Mouse (Mus musculus) spleen, postnatal 10 days (tissue): ENCODE measurements around the gene Nectin4.

ENCODE experiments used
- DNase-seq, 2 experiments: peaks; one replicate each; pipeline ENCODE4 v3.0.0; 2021 to 2022; ENCODE audit warnings: low spot score in 2 of 2

Nectin4 gene

GRCm38 (mm10) chr1:171360253-171360652 lies 9.6 kb upstream of the Nectin4 start:
- peak in 1 of 2 experiments; percentile 49 for DNase-seq

- DNase-seq: peak; percentile 84 to 97
Measured at GRCm38 (mm10) chr1:171360656-171361055, 9.2 kb upstream of the Nectin4 start, which contains the start of gene Klhdc9. Gene Klhdc9, minus strand, starts transcription at chr1:171360798.

- DNase-seq: peak; percentile 59 to 85
Measured at GRCm38 (mm10) chr1:171361106-171362103, 8.5 kb upstream of the Nectin4 start.

GRCm38 (mm10) chr1:171365934-171366333 lies 4.0 kb upstream of the Nectin4 start:
- no peak for DNase-seq

GRCm38 (mm10) chr1:171372880-171373279 lies 3.0 kb downstream of the Nectin4 start:
- DNase-seq: no peak

GRCm38 (mm10) chr1:171373946-171374345 lies 4.0 kb downstream of the Nectin4 start:
- no peak for DNase-seq

- no peak for DNase-seq
Measured at GRCm38 (mm10) chr1:171375646-171376097, 5.8 kb downstream of the Nectin4 start.

- no peak for DNase-seq
Measured at GRCm38 (mm10) chr1:171378298-171378697, 8.4 kb downstream of the Nectin4 start.

- DNase-seq: peak; percentile 50 to 84
Measured at GRCm38 (mm10) chr1:171379935-171380599, 10.2 kb downstream of the Nectin4 start.

- DNase-seq: no peak
Measured at GRCm38 (mm10) chr1:171382096-171382620, 12.3 kb downstream of the Nectin4 start.

- DNase-seq: no peak
Measured at GRCm38 (mm10) chr1:171384361-171384760, 14.5 kb downstream of the Nectin4 start.

- no peak for DNase-seq
Measured at GRCm38 (mm10) chr1:171385171-171385570, 15.3 kb downstream of the Nectin4 start.

- DNase-seq: peak in 1 of 2 experiments; percentile 64
Measured at GRCm38 (mm10) chr1:171387099-171387498, 17.2 kb downstream of the Nectin4 start.

- DNase-seq: peak; percentile 59 to 86
Measured at GRCm38 (mm10) chr1:171388376-171389102, 18.6 kb downstream of the Nectin4 start, which contains the start of gene Arhgap30. Gene Arhgap30, plus strand, starts transcription at chr1:171388954.

- peak in 1 of 2 experiments; percentile 83 for DNase-seq
Measured at GRCm38 (mm10) chr1:171390101-171390500, 20.2 kb downstream of the Nectin4 start.

- no peak for DNase-seq
Measured at GRCm38 (mm10) chr1:171401821-171402220, 31.9 kb downstream of the Nectin4 start.

GRCm38 (mm10) chr1:171402991-171403390 lies 33.1 kb downstream of the Nectin4 start:
- no peak for DNase-seq

GRCm38 (mm10) chr1:171407263-171407662 lies 37.4 kb downstream of the Nectin4 start:
- no peak for DNase-seq

- DNase-seq: no peak
Measured at GRCm38 (mm10) chr1:171410231-171410630, 40.3 kb downstream of the Nectin4 start.

- peak; percentile 87 to 95 for DNase-seq
Measured at GRCm38 (mm10) chr1:171410947-171411484, 41.1 kb downstream of the Nectin4 start, which contains the start of gene Usf1. Gene Usf1, plus strand, starts transcription at chr1:171411313.

GRCm38 (mm10) chr1:171411492-171411941 lies 41.6 kb downstream of the Nectin4 start:
- DNase-seq: peak in 1 of 2 experiments; percentile 64
